Mouse (Mus musculus) MEL (cell line): Measurements from ENCODE around the gene Dlgap1.

Experiments
- CHD2 ChIP-seq: IDR thresholded peaks from 2 replicates; pipeline ENCODE4 v1.6.1; 2011; ENCODE audit warnings: low read length, improper control_type of control experiment
- CTCF ChIP-seq, 3 experiments: IDR thresholded peaks in 2 of 3; conservative IDR thresholded peaks in 1 of 3; 2 replicates each; pipeline ENCODE4 v1.5.1; 2011 to 2012; ENCODE audit warnings: low read length in 3 of 3, low read depth in 2 of 3, mild to moderate bottlenecking in 2 of 3, improper control_type of control experiment in 1 of 3, inconsistent platforms in 1 of 3, mixed read lengths in 1 of 3, moderate library complexity in 1 of 3; ENCODE audit not compliant: control insufficient read depth in 1 of 3, insufficient read depth in 1 of 3, poor library complexity in 1 of 3, severe bottlenecking in 1 of 3
- GATA1 ChIP-seq: IDR thresholded peaks from 2 replicates; pipeline ENCODE4 v1.6.1; 2011; ENCODE audit warnings: low read depth, low read length, improper control_type of control experiment
- HCFC1 ChIP-seq: IDR thresholded peaks from 2 replicates; pipeline ENCODE4 v1.6.1; 2012; ENCODE audit warnings: low read depth, mild to moderate bottlenecking, inconsistent platforms, low read length, improper control_type of control experiment, moderate library complexity
- JUND ChIP-seq: IDR thresholded peaks from 2 replicates; pipeline ENCODE4 v1.6.1; 2011; ENCODE audit warnings: low read depth, mild to moderate bottlenecking, improper control_type of control experiment, low read length
- MAFK ChIP-seq: IDR thresholded peaks from 2 replicates; pipeline ENCODE4 v1.6.1; 2011; ENCODE audit warnings: low read depth, mild to moderate bottlenecking, low read length, improper control_type of control experiment, borderline replicate concordance
- MAX ChIP-seq: IDR thresholded peaks from 2 replicates; pipeline ENCODE4 v1.6.1; 2011; ENCODE audit warnings: low read length, improper control_type of control experiment
- MYC ChIP-seq: IDR thresholded peaks from 2 replicates; pipeline ENCODE4 v1.6.1; 2011; ENCODE audit warnings: low read depth, mild to moderate bottlenecking, low read length, improper control_type of control experiment, moderate library complexity
- NELFE ChIP-seq: IDR thresholded peaks from 2 replicates; pipeline ENCODE4 v1.6.1; 2011; ENCODE audit warnings: low read depth, low read length, improper control_type of control experiment
- POLR2A ChIP-seq, 2 experiments: IDR thresholded peaks; 2 replicates each; pipeline ENCODE4 v1.6.1; 2011 to 2012; ENCODE audit warnings: low read length in 2 of 2, mild to moderate bottlenecking in 2 of 2, control low read depth in 1 of 2, improper control_type of control experiment in 1 of 2, low read depth in 1 of 2, moderate library complexity in 1 of 2; ENCODE audit not compliant: control insufficient read depth in 1 of 2, insufficient read depth in 1 of 2, poor library complexity in 1 of 2
- POLR2AphosphoS2 ChIP-seq: IDR thresholded peaks from 2 replicates; pipeline ENCODE4 v1.6.1; 2011; ENCODE audit warnings: low read length, improper control_type of control experiment
- POLR2AphosphoS5 ChIP-seq: IDR thresholded peaks from 2 replicates; pipeline ENCODE4 v1.6.1; 2012; ENCODE audit warnings: low read depth, borderline replicate concordance, mild to moderate bottlenecking, inconsistent platforms, low read length, moderate library complexity, mixed read lengths
- SMC3 ChIP-seq: IDR thresholded peaks from 2 replicates; pipeline ENCODE4 v1.6.1; 2011; ENCODE audit warnings: low read depth, low read length, improper control_type of control experiment
- ZC3H11A ChIP-seq: IDR thresholded peaks from 2 replicates; pipeline ENCODE4 v1.6.1; 2012; ENCODE audit warnings: low read depth, mild to moderate bottlenecking, inconsistent platforms, low read length, improper control_type of control experiment

DNA sequence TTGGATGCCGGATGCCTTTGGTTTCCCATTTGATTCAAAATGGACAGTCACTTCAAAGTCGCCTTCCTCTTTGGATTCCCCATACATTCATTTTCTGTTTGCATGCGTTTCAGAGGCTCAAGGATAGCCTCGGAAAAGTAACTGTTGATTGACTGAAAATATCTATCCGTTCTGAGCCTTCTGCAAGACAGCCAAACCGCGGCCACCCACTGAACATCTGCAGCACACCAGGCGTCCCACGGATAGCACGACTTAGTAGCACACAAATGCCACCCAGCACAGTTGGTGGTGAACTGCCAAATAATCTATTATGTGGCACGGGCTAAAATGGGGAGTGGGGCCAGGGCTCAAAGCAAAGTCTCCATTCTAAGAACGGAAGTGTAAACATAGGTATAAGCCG lies 705.1 kb downstream of the Dlgap1 start:
- TF ChIP-seq POLR2AphosphoS2 (no peak), MAFK (no peak), MAX (no peak), SMC3 (no peak), CTCF (IDR thresholded peaks at IDR 0.05 in 2 of 3, conservative IDR thresholded peaks at IDR 0.05 in 1 of 3; ENCODE audit: control insufficient read depth in 1 of 3, insufficient read depth in 1 of 3, low read depth in 2 of 3, low read length in 3 of 3, poor library complexity in 1 of 3, severe bottlenecking in 1 of 3) (no peak), GATA1 (no peak), JUND (no peak), ZC3H11A (no peak), NELFE (no peak), POLR2AphosphoS5 (no peak), POLR2A (IDR thresholded peaks at IDR 0.05; ENCODE audit: control insufficient read depth in 1 of 2, insufficient read depth in 1 of 2, low read depth in 1 of 2, low read length in 2 of 2, poor library complexity in 1 of 2) (no peak), HCFC1 (no peak), CHD2 (no peak), MYC (no peak)
